Mouse (Mus musculus) neural tube, embryonic 13.5 days (tissue): Measurements from ENCODE around the gene Nav2. TPM values are rescaled to one million over a fixed set of nuclear protein-coding genes. Genes with fewer than 3 reads are reported as not detected.
A peak's percentile ranks its signal among the peaks of the same experiment; 100 is the strongest.

Experiments used
- ATAC-seq: fragments of 200-750 bp; cut with Nextera tagmentation; 2 replicates; pipeline ENCODE4 v1.8.0; 2017; ENCODE audit warnings: low read depth, mild to moderate bottlenecking, moderate TSS enrichment, moderate library complexity
- H3K27ac ChIP-seq: fragments of 300-500 bp; sonication (generic); replicated peaks from 2 replicates; pipeline ENCODE4 v1.5.1; 2015; ENCODE audit warnings: moderate library complexity, mild to moderate bottlenecking, inconsistent platforms
- H3K27me3 ChIP-seq: fragments of 300-500 bp; sonication (generic); 2 replicates; pipeline ENCODE4 v1.6.1; 2015; ENCODE audit warnings: mild to moderate bottlenecking, inconsistent platforms
- H3K36me3 ChIP-seq: fragments of 300-500 bp; sonication (generic); 2 replicates; pipeline ENCODE4 v1.6.1; 2015; ENCODE audit warnings: mild to moderate bottlenecking, inconsistent platforms
- H3K4me1 ChIP-seq: fragments of 300-500 bp; sonication (generic); replicated peaks from 2 replicates; pipeline ENCODE4 v1.6.1; 2015; ENCODE audit warnings: inconsistent platforms
- H3K4me2 ChIP-seq: fragments of 300-500 bp; sonication (generic); 2 replicates; pipeline ENCODE4 v1.6.1; 2015; ENCODE audit warnings: inconsistent platforms, mild to moderate bottlenecking, moderate library complexity
- H3K4me3 ChIP-seq: fragments of 300-500 bp; sonication (generic); 2 replicates; pipeline ENCODE4 v1.5.1; 2015; ENCODE audit warnings: mild to moderate bottlenecking, inconsistent platforms
- H3K9ac ChIP-seq: fragments of 300-500 bp; sonication (generic); 2 replicates; pipeline ENCODE4 v1.6.1; 2015; ENCODE audit warnings: moderate library complexity, mild to moderate bottlenecking, inconsistent platforms
- H3K9me3 ChIP-seq: fragments of 300-500 bp; sonication (generic); 2 replicates; pipeline ENCODE4 v1.6.1; 2016; ENCODE audit warnings: inconsistent platforms
- WGBS: fragments of 180-500 bp; shearing (Covaris S2); methylation state at CpG from one replicate; pipeline ENCODE4 v1.1.7; 2015; 5-methylcytosine and 5-hydroxymethylcytosine counted together
- polyA plus RNA-seq: library from polyadenylated mRNA; unstranded; fragments of >200 nt; fragmentation: Nextera tagmentation; extraction: Ambion mirVana; gene quantifications from 2 replicates; pipeline ENCODE4 v1.2.1, GENCODE M21; 2015

Gene Nav2
- polyA plus RNA-seq, 1 experiment from 2014 or later: 19.6 TPM

DNA sequence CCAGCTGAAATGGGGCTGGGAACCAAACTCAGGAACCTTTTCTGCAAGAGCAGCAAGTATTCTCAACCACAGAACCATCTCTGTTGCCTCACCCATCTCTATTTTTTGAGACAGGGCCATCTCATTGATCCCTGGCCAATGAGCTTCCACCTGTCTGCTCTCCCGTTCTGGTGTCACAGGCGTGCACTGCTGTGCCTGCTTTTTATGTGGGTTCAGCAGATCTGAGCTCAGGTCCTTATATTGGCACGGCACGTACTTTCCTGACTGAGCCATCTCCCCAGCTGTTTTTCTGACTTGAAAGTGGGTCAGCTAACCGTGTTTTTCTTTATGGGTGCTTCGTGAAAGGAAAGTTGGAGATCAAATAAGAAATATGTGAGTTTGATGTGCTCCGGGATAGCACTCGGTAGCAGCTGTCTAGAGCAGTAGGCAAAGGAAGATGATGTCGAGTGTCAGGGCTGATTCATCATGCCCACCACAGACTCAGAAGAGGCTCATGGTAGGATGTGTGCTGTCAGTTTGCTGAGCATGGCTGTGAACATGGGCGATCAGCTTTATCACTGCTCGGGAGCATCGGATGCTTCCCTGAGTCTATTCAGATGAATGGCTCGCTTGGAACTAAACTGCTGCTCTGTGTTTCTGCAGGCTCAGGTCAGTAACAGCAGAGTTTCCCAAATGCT is 456.1 kb downstream of the Nav2 start:
- Histone ChIP-seq H3K27me3 (no peaks in the 10 kb centered on the region), H3K4me1 (peaks cover 54% of the 10 kb centered on the region), H3K4me3 (no peak overlapping the region), H3K4me2 (no peak overlapping the region), H3K9ac (no peak overlapping the region), H3K27ac (no peak overlapping the region), H3K9me3 (no peaks in the 10 kb centered on the region), H3K36me3 (no peaks in the 10 kb centered on the region)
- no peak for ATAC-seq
- 92% methylated on average over 13 of the region's 13 CpGs for WGBS

DNA sequence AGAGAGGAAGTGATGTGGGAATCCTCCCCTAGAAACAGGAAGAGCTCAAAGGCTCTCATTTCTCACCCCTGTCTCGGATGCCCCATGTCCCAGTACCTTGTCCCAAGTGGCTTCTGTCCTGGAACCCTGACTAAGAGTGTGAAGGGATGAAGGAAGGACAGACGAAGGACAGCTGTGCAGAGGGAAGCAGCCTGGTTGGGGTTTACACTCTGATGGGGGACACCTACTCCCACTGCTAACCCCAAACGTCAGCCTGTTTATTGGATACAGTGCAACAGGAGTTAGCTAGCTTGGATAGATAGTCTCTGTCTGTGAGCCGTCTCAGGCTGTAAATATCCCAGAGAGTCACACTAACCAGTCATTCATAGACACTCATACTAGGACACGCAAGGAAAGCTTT is 460.1 kb downstream of the Nav2 start:
- H3K9me3 ChIP-seq: no peaks in the 10 kb centered on the region
- H3K36me3 ChIP-seq: no peaks in the 10 kb centered on the region
- H3K9ac ChIP-seq: no peak overlapping the region
- H3K4me3 ChIP-seq: no peak overlapping the region
- ATAC-seq: no peak
- WGBS: 60% methylated on average over 5 of the region's 5 CpGs
- H3K4me2 ChIP-seq: no peak overlapping the region
- peaks cover 62% of the 10 kb centered on the region for H3K4me1 ChIP-seq
- H3K27me3 ChIP-seq: no peaks in the 10 kb centered on the region
- H3K27ac ChIP-seq: no peak overlapping the region

DNA sequence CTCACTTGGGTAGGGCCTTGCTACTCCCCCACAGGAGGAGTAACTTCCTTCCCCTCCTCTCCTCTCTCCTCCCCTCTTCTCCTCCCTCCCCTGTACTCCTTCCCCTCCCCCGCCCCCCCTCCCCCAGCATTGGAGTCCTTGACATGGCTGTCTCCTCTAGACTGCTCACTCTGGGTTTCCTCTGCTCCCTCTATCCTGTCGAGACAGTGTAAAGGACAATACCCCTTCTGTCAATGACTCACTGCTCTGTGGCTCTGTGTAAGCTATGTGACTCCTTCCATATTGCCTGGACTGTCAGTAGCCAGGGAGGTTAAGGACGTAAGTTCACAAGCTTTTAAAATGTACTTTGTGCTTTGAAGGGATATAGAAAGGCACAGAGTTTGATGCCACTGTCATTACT is 460.5 kb downstream of the Nav2 start:
- Histone ChIP-seq H3K4me1 (peaks cover 66% of the 10 kb centered on the region), H3K4me2 (no peak overlapping the region), H3K4me3 (no peak overlapping the region), H3K27ac (no peak overlapping the region), H3K9ac (no peak overlapping the region), H3K9me3 (no peaks in the 10 kb centered on the region), H3K27me3 (no peaks in the 10 kb centered on the region), H3K36me3 (no peaks in the 10 kb centered on the region)
- peak; percentile 49; the same call in 1 of the 2 replicates for ATAC-seq
- 60% methylated on average over 3 of the region's 3 CpGs for WGBS

DNA sequence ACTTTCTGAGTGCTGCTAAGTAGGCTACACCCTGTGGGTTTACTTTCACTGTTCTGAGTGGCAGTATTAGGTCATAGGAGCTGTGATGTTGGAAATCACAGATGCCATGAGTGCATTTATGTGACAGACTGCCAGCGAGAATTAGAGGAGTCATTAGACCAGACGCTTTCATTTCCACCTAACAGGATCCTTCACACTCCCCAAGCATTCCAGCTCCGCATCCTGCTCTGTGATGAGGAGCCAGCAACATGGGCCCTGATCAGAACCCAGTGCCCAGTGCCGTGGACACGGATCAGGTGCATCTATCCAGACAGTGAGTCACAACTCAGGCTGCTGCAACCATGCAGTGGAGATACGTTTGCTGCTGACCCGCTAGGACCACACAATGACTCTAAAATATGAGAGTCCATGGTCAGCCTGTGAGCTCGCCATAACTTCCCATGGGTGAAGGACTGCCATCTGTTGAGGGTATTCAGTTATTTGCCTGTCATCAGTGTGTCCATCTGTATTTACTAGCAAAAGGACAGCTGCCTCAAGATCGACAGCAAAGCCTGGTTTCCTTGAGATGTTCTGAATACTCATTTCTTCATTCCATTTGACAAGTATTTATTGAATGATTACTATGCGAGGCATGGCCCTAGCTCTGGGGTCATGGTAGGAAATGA is 461.4 kb downstream of the Nav2 start:
- no peak overlapping the region for H3K4me3 ChIP-seq
- H3K4me1 ChIP-seq: peaks cover 76% of the 10 kb centered on the region
- H3K4me2 ChIP-seq: no peak overlapping the region
- no peaks in the 10 kb centered on the region for H3K36me3 ChIP-seq
- no peak for ATAC-seq
- H3K27me3 ChIP-seq: no peaks in the 10 kb centered on the region
- H3K9me3 ChIP-seq: no peaks in the 10 kb centered on the region
- H3K27ac ChIP-seq: no peak overlapping the region
- WGBS: 80% methylated on average over 10 of the region's 10 CpGs
- no peak overlapping the region for H3K9ac ChIP-seq

DNA sequence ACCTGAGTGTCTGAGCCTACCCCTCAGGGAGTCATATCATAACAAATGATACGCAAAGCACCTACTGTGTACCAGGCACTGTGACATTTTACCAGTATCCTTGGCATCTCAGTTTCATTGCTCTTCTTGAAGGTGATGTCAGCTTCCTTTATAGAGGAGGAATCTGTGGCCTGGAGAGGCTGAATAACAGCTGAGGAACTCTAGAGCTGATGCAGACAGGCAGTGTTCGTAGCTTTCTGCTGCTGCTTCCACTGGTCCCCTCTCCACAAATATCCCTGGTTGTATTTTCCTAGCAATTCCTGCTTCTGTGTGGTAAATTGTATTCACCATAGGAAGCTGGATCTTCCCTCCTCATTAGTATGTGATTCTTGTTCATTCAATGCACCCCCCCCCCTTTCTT is 462.8 kb downstream of the Nav2 start:
- Histone ChIP-seq H3K4me2 (no peak overlapping the region), H3K36me3 (no peaks in the 10 kb centered on the region), H3K27me3 (no peaks in the 10 kb centered on the region), H3K9ac (no peak overlapping the region), H3K4me1 (peaks cover 89% of the 10 kb centered on the region), H3K9me3 (no peaks in the 10 kb centered on the region), H3K4me3 (no peak overlapping the region), H3K27ac (no peak overlapping the region)
- 95% methylated on average over 2 of the region's 2 CpGs for WGBS
- ATAC-seq: no peak

DNA sequence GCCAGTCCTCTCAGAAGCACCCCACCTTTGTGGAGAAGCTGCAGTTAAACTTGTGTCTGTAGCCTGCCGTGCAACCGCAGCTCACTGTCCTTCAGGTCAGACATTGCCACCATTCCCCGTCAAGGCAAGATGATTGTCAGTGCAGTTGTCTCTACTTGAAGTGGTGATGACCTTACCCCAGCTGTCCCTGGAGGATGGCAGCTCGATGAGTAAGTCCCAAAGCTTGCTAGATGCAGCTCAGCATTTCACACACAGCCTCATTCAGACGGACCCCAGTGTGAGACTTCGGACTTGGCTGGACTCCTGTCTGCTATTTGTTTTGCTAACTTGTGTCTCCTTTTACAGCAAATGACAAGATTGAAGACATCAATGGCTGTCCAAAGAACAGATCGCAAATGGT is 463.5 kb downstream of the Nav2 start:
- WGBS: 75% methylated on average over 7 of the region's 7 CpGs
- no peak overlapping the region for H3K4me3 ChIP-seq
- H3K4me2 ChIP-seq: no peak overlapping the region
- no peak overlapping the region for H3K9ac ChIP-seq
- H3K4me1 ChIP-seq: peaks cover 88% of the 10 kb centered on the region
- no peaks in the 10 kb centered on the region for H3K36me3 ChIP-seq
- no peaks in the 10 kb centered on the region for H3K27me3 ChIP-seq
- no peak for ATAC-seq
- no peaks in the 10 kb centered on the region for H3K9me3 ChIP-seq
- no peak overlapping the region for H3K27ac ChIP-seq

DNA sequence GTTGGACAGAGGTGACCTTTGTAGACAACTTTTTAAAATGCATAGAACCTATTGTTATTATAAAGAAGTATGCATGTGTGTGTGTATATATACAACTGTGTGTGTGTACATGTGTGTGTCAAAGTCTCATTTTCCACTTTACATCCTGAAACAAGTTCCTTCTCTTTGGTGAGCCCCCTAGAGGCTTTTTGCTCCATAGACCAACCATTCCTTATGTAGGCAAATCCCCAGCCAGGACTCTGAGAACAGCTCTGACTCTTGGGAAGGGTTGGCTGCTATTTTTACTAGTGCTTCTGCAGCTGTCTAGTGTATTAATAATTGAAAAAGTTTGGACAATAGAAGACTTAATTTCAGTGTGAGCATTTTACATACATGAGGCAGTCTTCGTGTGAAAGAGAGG is 464.7 kb downstream of the Nav2 start:
- H3K4me1 ChIP-seq: peaks cover 77% of the 10 kb centered on the region

DNA sequence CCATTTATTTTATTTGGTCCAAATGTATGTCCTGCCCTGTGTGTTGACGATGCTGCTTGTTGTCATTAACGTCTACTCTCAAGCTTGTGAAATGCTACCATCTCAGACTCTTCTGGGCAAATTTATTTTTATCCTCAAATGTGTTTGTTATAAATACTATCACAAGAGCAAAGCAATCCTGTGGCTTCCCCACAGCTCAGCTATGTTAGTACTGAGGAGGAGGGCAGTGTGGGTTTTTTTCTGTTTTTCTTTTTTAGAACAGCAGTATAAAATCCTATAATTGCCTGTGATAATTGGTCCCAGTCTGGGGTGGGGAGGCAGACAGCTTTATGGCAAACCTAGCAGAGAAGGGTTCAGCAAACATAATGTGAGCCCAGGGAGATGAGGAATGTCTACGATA is 465.1 kb downstream of the Nav2 start:
- Histone ChIP-seq H3K4me3 (no peak overlapping the region), H3K36me3 (no peaks in the 10 kb centered on the region), H3K27me3 (no peaks in the 10 kb centered on the region), H3K9ac (no peak overlapping the region), H3K4me1 (peaks cover 72% of the 10 kb centered on the region), H3K9me3 (no peaks in the 10 kb centered on the region), H3K4me2 (no peak overlapping the region), H3K27ac (peak overlapping the region; percentile 67)
- 0 out of 2 replicates have a peak, but pooled peaks have one; percentile 20 for ATAC-seq
- WGBS: 47% methylated on average over 3 of the region's 3 CpGs

More for the DNA sequence above, 464.7 kb downstream of the Nav2 start:
- no peak for ATAC-seq
- Histone ChIP-seq H3K27ac (peak overlapping the region; percentile 67), H3K4me2 (no peak overlapping the region), H3K4me3 (no peak overlapping the region), H3K27me3 (no peaks in the 10 kb centered on the region), H3K36me3 (no peaks in the 10 kb centered on the region), H3K9me3 (no peaks in the 10 kb centered on the region), H3K9ac (no peak overlapping the region)
- 79% methylated on average over 1 of the region's 1 CpGs for WGBS

DNA sequence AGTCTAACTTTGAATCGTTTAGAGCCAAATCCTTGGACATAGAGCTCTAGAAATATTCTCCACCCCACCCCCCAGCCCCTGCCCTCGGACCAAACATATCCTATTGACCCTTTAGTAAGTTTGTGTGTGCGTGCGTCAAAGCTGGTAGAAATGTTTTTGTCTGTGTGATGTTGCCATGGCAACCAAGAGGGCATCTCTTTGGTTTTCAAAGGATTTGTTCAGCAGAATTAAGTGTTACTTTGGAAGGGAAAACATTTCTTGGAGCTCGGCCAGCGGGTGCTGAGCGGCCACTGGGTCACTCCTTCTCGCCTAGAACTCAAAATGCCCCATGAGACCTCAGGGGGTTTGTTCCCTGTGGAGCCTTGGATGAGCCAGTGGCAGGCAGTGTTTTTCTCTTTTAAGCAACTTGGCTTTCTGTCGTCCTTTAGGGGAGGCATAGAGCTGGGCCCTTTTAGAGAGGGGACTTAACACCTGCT is 467.0 kb downstream of the Nav2 start:
- Histone ChIP-seq H3K9ac (no peak overlapping the region), H3K9me3 (no peaks in the 10 kb centered on the region), H3K4me3 (no peak overlapping the region), H3K4me1 (peaks cover 57% of the 10 kb centered on the region), H3K4me2 (no peak overlapping the region), H3K27ac (peak overlapping the region; percentile 67), H3K27me3 (no peaks in the 10 kb centered on the region), H3K36me3 (no peaks in the 10 kb centered on the region)
- ATAC-seq: peak; percentile 38; the same call in 1 of the 2 replicates
- WGBS: 9% methylated on average over 9 of the region's 9 CpGs

DNA sequence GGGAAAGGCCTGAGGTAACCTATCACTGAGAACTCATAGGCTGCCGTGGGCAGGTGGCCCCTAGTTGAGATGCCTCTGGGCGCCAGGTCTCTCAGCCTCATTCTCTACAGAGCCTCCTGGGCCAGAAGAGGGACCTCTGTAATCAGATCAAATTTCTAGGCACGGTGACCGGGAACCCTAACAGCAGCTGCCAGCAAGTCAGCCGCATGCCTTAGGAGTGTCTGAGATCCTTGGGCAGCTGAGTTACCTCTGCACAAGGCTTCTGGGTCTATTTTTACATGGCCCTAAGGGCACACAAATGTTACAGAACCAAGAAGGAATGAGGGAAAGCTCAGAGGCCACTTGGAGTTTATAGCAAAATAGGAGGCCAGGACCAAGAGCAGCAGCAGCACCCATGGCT is 470.1 kb downstream of the Nav2 start:
- Histone ChIP-seq H3K27ac (no peak overlapping the region), H3K4me2 (no peak overlapping the region), H3K4me3 (no peak overlapping the region), H3K36me3 (no peaks in the 10 kb centered on the region), H3K4me1 (peaks cover 39% of the 10 kb centered on the region), H3K9ac (no peak overlapping the region), H3K9me3 (no peaks in the 10 kb centered on the region), H3K27me3 (no peaks in the 10 kb centered on the region)
- 72% methylated on average over 5 of the region's 5 CpGs for WGBS
- ATAC-seq: no peak

DNA sequence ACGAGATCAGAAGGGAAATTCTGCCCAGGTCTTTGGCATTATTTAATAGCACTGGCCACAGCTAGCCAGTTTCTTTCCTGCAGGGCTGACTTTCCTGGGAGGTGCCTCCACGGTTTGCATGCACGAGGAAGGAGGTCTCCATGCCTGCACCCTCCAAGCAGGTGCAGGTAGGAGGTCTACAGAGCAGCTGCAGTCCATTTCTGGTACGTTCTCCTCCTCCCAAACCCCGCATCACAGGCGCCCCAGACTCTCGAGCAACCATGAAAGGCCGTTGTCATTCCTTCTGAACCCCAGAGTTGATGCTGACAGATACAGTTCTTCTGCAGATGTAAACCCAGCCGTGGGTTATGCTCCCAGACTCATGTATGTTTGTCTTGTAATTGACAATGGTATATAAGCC is 472.4 kb downstream of the Nav2 start:
- WGBS: 85% methylated on average over 9 of the region's 9 CpGs
- H3K4me1 ChIP-seq: peaks cover 16% of the 10 kb centered on the region
- H3K36me3 ChIP-seq: no peaks in the 10 kb centered on the region
- no peak overlapping the region for H3K4me3 ChIP-seq
- no peak overlapping the region for H3K27ac ChIP-seq
- H3K4me2 ChIP-seq: no peak overlapping the region
- H3K9me3 ChIP-seq: no peaks in the 10 kb centered on the region
- ATAC-seq: no peak
- no peaks in the 10 kb centered on the region for H3K27me3 ChIP-seq
- no peak overlapping the region for H3K9ac ChIP-seq

DNA sequence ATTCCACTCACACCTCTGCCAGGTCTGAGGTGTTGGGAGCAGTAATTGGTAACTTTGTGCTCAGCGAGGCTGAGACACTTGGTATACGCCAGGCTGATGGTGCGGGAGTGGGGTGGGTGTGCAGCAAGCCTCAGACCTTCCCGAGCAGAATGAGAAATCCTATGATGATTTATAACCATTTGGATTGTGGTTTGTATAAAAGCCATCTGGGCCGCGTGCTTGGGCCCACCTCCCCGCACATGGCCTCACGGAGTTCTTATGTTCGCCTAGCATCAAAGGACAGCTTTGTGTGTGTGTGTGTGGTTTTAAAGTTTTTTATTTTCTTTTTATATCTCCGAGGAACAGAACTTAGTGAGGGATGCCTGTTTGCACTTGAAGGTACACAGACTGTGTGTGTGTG is 474.4 kb downstream of the Nav2 start:
- WGBS: 21% methylated on average over 10 of the region's 10 CpGs
- H3K36me3 ChIP-seq: no peaks in the 10 kb centered on the region
- no peak overlapping the region for H3K4me3 ChIP-seq
- H3K27me3 ChIP-seq: no peaks in the 10 kb centered on the region
- H3K9me3 ChIP-seq: no peaks in the 10 kb centered on the region
- ATAC-seq: peak; percentile 61
- peaks cover 19% of the 10 kb centered on the region for H3K4me1 ChIP-seq
- H3K9ac ChIP-seq: no peak overlapping the region
- H3K27ac ChIP-seq: no peak overlapping the region
- H3K4me2 ChIP-seq: no peak overlapping the region
